Mouse (Mus musculus) lung, postnatal 36 days (tissue): ENCODE results near the gene Scarb1.

Source experiments
- DNase-seq: peaks from one replicate; pipeline ENCODE4 v3.0.0; 2022; ENCODE audit warnings: mixed read lengths

Scarb1 gene

DNA sequence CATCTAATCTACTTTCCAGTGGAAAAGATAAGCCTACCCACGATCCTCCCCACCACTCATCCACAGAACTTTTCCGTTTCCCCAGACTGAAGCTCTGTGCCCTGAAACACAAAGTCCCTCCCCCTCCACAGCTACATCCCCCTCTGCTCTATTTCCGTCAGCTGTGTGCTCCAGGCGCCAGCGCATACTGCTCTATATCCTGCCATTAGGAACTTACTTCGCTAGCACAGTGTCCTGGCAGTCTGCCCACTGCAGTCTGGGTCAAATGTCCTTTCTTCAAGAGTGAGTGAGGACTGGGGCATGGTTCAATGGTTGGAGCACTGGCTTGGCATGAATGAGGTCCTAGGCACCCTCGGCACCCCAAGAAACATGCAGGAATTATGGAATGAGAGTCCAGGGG lies 23.0 kb upstream of the Scarb1 start:
- peak; percentile 61 for DNase-seq

DNA sequence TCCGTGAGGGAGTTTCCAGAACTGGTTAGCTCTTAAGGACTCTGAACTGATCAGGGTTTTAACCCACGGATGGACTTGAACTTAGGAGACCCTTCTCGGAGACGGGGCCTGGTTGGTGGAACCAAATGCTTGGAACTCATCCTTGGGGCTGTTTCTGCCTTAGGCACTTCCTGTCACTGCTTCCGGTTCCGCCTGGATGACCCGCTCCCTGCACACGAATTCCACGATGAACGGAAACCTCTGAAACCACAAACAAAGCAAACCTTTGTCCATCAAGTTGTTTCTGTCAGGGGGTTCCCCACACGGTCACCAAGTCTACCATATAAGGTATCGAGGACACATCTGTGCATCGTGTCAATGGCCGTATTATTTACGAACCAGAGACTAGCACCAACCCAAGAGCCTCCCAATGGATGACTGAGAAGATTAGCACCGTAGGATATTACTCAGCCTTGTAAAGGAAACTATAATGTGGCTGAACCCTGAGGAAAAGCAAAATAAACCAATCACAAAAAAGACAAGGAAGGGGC lies 20.2 kb upstream of the Scarb1 start:
- no peak for DNase-seq

DNA sequence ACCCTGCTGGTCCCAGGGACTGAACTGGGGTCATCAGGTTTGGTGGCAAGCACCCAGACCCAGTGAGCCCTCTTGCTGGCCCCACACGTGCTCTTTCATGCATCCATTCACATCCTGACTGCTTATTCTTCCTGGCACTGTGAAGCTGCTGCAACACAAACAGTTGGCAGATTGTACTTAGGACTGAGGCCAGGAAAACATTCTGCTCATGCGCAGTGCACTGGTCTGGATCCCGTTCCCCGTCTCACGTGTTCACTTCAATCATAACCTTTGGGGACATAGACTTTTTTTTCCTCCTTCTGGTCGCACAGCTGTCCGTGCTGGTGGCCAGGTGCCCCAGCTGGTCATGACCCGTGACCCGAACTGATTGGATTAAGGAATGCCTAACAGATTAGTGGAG lies 19.7 kb upstream of the Scarb1 start:
- no peak for DNase-seq

DNA sequence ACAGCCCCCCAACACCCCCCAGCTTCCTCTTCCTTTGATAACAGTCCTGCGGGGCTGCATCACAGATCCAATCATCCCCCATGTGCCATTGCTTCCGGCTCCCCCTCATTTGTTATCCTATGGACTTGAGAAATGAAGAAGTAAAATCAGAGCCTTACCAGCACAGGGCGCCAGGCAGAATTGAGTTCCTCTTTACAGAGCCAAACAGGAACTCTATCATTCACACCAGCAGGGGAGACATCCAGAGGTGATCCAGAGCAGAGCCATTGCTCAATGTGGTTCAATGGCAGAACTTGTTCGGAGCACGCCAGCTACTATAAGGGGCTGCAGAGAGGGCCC lies 17.3 kb upstream of the Scarb1 start:
- peak; percentile 71 for DNase-seq

DNA sequence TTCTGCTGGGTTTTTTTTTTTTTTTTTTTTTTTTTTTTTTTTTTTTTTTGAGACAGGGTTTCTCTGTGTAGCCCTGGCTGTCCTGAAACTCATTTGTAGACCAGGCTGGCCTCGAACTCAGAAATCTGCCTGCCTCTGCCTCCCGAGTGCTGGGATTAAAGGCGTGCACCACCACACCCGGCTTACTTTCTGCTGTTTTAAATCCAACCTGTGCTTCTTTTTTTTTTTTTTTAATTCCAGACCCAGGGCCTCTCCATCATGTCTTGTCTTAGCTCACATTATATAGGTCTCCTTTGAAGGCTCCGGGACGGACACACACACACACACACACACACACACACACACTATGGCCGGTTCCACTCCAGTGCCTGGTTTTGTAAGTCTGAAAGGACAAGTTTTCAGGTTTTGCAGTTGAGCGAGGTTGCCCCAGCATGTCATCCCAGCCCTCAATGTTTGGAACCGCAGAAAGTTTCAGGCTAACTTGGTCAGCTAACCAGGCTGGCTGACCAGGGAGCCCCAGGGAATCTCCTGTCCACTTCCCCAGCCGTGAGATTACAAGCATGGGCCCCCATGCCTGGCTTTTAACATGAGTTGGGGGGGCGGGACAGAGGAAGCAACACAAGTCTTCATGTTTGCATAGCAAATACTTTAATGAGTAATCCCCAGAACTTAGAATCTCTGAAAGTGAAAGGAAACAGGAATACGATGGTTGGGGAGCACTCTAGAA lies 16.8 kb upstream of the Scarb1 start:
- no peak for DNase-seq

DNA sequence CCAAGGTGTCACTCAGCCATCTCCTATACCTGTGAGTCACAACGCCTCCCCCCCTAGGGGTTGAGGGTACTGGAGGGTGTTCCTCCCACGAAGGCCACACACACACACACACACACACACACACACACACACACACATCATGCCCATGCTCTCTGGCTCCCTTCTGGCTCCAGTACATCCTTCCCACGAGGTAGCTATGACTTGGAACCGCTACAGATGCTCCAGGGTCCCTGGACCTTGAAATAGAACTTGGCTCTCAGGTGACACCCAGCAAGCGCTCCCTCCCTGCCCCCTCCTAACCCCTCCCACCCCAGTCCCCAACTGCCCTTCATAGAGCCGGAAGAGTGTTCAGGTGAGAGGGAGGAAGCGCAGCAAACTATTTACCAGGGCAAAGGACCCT lies 14.8 kb upstream of the Scarb1 start:
- DNase-seq = no peak

DNA sequence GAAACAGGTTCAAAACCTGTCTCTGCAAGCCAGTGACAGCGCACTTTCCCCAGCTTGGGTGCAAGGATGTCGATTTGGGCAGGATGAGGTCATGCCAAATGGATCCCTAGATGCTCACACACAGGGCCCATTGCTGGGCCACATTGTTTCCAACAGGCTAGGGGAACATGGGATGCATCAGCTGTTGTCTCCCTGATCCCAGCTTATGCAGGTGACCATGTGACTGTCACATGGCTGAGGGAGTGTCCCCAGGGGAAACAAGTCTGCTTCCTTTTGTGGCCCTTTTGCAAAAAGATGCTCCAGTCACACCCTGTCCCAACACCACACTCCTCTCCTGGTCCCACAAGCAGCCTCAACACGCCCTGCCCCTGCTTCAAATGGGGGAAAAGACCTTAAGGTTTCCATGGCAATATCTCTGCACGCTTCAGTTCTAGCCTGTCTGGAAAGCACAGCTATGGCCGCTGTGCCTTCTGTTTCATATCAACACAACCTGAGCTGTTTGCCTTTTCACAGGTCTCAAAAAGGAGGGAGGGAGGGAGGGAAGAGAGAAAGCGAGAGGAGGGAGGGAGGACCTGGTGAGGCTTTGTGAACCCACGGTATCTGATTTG lies 14.1 kb upstream of the Scarb1 start:
- no peak for DNase-seq

DNA sequence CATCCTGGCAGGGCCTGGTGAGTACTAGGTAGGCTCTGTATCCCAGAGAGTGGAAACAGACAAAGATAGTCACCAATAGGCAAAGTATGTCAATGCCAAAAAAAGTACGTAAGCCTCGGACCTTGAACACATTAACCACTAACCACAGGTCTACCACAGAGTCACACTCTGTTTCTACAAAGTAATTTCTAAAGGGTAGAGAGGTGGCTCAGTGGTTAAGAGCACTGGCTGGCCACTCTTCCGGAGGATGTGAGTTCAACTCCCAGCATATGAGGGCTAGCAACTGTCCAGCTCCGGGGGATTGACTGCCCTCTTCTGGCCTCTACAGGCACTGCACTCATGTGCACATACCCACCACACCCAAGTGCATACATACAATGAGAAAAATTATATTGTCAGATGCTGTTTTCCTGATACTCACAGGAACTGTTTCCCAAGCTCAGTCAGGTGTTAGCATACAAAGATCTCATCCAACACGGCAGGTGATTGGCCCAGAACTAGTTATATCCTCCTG lies 11.9 kb upstream of the Scarb1 start:
- DNase-seq = no peak

DNA sequence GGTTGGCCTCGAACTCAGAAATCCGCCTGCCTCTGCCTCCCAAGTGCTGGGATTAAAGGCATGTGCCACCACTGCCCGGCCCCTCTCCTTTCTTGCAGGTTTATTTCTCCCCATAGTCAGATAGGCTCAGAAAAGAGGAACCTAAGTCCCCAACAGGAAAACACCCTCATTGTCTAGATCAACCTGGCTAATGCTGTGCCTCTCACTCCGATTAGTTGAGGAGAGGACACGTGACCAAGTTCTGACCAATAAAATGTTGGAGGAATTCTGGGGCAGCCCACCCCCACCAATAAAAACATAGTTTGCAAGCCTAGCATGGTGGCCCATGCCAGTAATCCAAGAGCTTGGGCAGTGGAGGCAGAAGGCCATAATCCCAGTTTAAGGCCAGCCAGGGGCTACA lies 11.0 kb upstream of the Scarb1 start:
- DNase-seq = no peak

DNA sequence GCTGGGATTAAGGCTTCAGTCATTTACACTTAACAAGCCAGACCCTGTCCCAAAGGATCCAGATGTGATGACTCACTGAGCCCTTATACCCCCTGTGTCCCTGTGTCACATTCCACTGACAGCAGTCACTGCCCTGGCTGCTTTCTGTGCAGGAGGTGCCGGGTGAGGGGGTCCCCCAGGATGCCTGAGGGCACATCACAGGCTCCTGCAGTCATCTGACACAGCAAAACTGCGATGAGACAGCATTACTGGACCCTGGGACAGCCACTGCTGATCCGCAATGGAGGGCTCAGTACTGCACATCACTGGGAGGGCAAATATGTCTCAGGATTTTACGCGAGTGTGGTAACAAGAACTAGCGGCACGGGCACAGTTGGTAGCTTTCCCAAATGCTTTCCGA lies 10.2 kb upstream of the Scarb1 start:
- no peak for DNase-seq

DNA sequence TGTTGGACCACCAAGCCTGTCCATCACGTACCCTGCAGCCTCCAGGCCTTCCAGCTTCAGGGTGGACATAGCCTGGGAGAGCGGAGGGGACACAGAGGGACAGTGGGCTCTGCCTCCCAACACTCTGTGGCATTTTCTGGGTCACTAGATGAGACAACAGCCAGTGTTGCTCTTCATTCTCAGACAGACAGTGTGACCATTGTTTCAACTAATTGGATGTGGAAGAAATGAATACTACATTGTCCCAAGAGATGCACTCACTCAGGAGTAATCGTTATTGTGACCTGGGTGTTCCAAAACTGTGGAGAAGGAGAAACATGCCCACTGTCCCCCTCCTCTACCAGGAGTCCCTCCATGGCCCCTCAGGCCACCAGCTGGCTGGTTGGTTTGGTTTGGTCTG lies 8.5 kb upstream of the Scarb1 start:
- DNase-seq = no peak

DNA sequence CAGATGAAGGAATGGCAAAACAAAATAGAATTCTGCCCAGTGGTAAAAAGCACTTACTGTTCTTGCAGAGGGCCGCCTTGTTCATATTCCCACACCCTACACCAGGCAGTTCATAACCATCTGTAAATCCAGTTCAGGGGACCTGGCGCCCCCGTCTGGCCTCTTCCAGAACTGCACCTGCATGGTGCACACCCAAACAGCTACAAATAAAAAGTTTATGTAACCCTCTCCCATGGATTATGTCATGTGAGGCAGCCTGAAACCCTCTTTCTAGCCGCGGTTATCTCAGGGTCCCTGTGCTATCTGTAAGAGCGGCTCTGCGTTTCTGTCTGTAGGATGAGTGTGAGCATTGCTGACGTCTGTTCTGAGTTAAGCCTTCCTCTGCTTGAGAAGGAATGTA lies 7.6 kb upstream of the Scarb1 start:
- peak; percentile 84 for DNase-seq

DNA sequence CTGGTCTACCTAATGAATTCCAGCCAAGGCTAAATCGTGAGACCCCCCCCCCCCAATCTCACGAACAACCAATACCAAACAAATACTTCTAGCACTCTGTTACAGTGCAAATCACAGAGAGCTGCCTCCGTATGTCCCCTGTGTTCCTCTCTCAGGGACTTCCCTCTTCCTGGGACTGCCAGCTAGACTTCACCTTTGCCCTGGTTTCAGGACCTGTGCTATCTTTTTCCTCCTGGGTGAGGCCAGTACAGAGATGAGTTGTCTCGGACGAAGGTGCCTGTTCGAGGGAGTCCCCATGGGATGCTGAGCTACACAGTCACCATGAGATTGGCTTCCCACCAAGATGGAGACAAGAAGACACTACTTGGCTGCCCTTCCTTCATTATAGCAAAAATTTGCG lies 7.2 kb upstream of the Scarb1 start:
- DNase-seq = peak; percentile 27

DNA sequence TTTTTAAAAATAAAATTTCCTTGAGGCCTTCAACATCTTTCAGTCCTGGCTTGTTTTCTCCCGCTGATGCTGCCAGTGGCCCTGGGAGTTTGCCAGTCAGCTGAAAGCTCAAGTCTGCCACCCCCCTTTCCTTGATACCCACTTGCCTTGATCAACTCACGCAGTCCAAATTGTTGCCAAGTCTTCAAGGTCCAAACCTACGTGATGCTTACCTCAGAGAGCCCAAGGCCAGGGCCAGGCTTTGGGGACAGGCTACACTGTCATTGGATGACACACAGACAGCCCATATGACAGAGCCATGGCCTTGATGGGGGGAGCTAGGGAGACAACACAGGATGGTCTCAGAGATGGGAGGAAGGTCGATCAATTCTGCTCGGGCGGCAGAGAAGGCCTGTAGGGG lies 3.4 kb upstream of the Scarb1 start:
- DNase-seq = no peak

DNA sequence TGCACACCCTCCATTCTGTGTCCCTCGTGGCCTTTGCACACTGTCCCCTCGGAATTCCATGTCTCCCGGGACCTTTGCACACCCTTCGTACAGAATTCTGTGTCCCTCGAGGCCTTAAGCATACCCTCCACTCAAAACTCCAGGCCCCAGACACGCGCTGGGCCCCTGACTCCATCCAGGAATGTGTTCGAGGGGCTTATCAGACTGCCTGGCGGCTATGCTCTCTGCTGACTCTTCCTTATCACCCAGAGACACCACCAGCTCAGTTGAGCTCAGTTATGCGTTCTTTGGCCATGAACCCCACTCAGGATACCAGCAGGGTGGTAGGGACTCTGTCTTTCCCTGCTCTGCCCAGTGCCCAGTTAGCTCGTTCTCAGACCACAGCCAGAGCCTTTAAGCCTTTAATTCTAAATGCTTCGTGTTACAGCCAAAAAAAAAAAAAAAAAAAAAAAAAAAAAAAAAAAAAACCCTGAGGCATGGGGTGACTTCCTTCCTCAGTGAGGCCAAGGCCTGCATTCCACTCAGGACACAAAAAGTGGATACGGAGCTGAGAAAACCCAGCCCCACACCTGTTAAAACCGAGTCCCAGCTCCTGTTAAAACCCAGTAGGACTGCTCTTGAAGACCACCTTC lies 681 bp upstream of the Scarb1 start:
- no peak for DNase-seq

DNA sequence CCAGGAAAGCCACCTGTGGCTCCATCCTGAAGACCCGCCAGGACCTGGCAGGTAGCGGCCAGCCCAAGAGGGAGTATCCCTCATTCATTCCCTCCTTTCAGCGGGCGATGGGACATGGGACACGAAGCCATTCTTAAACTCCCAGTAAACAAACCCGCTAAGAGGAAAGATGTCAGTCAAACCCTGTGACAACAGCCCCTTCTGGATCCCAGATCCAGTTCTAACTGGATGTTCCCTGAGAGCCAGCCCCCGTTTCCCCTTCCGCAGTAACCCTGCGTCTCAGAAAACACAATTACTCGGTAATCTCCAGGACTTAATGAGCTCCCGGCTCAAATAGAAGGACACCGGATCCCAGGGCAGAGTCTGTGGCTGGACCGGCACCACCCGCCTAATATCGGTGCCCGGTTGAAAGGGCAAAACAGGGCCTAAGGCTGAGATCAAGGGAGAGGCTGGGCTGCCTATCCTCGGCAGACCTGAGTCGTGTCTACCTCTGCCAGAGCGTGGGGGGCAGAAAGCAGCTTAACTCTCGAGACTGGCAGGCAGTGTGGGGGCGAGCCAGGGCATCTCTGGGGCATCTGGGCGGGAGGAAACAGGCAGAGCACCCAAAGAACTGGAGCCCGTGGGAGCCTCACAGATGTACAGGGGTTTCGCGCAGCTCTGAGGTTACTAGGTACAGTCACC lies 903 bp downstream of the Scarb1 start:
- peak; percentile 40 for DNase-seq

DNA sequence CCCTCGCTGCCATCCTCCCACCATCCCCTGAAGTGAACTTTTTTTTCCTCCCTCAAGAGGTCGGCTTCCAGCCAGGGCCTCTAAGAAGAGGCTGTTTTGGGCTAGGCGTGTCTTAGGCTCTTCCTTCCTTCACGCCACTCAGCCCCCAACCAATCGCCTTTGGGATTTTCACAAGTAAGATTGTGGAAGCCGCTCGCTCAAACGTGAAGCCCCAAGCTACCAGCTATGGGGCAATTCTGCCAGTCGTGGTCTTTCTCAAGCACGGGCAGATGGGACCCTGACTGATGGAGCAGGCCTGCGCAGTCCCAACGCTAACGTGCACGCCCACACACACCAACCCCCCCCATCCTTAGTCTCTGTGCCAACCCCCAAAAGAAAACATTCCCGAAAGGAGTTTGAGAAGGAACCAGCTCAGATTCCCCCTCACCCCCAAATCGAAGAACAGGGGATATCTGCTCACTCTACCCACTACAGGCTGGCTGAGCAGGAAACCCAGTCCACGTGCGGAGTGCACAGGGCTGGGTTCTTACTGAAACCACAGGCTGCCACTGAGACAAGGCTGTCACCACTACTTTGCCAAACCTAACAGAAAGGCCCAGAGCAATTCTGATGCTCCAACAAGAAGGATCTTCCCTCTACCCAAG lies 1.7 kb downstream of the Scarb1 start:
- DNase-seq = peak; percentile 77

DNA sequence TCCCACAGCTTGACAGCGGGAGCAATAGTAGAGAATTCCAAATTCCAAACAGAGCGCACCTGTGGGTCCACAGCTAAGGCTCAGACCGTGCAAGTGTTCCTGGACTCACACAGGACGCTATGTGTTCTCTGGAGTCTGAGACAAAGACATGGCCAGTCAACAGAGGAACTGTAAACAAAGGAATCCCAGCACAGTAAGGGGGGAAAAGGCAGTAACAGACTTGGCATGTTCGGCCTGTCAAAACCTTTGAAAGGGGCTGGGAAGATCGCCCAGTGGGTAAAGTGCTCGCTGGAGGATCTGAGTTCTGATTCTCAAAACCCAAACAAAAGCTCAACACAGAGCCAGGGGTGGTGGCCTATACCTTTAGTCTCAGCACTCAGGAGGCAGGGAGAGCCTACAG lies 3.4 kb downstream of the Scarb1 start:
- DNase-seq = peak; percentile 35

DNA sequence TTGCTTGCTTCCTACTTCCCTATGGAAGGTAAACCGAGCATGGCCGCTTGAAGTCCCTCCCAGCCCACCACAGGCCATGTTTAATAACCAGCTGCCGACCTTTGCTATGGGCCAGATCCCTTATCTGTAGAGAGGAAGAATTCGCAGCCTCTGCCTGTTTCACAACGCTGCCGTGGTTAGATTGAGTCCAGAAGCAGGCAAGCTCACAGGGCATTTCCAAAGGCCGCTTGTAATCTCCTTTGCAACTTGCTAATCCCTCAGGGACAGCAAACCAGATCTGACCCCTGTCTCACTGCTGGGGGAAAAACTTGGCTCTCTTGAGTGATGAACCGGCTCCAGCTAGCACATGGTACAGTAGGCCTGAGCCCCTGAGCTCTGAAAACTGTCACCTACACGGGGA lies 3.9 kb downstream of the Scarb1 start:
- no peak for DNase-seq

DNA sequence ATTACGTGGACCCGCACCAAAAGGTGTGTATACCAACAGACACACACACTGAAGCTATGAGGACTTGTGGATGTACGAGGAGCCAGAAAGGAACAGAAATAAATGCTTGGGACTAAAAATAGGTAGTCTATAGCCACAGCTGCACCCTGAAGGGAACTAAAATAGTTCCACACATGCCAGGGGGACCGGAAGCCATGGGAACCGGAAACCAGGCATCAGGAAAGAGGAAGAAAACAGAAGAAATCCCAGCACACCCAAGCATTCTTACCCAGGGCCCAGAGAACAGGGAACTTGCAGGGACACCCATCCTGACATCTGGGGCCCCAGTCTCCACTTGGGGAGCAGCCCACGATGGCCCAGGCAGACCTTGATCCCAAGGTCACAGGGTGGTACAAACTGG lies 7.9 kb downstream of the Scarb1 start:
- peak; percentile 54 for DNase-seq

DNA sequence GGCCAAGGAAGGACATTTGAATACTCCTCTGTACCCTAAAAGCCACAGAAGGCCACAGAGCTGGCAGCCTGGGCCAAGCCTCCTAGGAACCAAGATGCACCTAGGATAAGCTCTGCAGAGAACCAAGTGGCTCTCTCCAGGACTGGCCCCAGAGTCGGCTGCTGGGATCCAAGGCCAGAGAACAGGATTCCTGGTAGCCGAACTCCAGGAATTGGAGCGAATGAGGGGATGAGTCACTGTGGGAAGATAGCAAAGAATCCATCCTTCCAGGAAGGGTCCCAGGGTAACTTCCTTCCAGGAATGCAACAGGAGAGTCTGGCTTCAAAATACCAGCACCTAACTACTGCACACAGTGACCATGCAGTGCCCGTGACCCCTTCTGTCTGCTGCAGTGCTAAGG lies 8.6 kb downstream of the Scarb1 start:
- no peak for DNase-seq

DNA sequence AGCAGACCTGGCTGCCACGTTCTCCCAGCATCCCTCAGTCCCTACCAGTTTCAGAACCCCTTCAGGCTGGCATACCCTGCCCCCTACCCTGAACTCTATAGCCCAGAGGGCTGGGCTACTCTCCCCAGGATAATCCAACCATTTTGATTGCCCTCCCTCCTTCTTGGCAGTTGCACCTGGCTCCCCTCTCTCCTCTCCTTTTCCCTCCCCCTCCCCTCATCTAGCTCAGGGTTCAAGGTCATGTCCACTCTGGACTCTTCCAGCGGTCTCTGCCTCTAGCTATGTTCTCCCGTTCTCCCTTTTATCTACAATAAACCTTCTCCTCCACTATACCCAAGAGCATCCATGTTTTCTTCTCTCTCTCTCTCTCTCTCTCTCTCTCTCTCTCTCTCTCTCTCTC lies 9.1 kb downstream of the Scarb1 start:
- DNase-seq = no peak

DNA sequence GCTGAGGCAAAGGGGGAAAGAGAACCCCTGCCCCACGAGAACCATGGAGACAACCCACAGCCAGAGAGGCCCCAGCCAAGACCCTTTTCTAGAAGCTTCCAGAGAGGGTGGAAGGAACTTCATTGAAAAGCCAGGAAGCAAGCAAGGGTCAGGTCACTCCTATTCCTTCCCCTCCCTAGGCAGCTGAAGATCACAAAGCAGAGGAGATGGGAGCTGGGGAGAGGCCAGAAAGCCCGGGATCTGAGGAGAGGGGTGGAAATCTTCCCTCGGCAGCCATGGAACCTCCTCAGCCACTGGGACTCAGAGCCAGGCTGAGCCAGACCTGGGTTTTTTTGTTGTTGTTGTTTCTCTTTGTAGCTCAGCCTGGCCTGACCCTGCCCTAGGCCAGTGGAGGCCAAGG lies 9.8 kb downstream of the Scarb1 start:
- no peak for DNase-seq
